Mouse (Mus musculus) heart, adult 9 months (tissue): ENCODE results near the gene Hephl1.
"Not testable (repeated sequence)": the region's sequence is repeated elsewhere in the genome, so short reads cannot be mapped to it uniquely, and the experiment has no call there.

Source experiments
- DNase-seq, 2 experiments: peaks; one replicate each; pipeline ENCODE4 v3.0.0; 2022; ENCODE audit warnings: low spot score in 2 of 2

The Hephl1 gene

DNA sequence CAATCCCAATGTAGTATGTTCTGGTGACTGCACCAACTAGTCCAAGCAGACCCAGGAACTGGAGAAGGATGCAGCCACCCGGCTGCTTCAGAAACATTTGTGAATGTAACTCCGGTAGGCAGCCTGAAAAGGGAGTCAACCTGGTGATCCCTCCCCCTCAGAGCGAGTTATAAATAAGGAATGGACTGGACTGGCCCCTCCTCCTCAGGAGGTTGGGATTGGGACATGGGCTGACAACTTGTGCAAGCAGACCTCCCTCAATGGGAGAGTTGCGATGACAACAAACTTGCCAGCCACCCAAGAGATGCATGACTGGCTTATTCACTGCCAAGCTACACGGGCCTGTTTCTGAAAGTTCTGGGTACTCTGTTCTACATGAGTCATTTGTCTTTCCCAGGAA is at the start of gene Hephl1:
Gene Hephl1, minus strand, starts transcription at position 101 of the 400 bp plus-strand sequence.
- DNase-seq, result no peak

- no peak for DNase-seq
These were observed 37.5 kb upstream of the Hephl1 start for GRCm38 (mm10) chr9:15149246-15149926.

GRCm38 (mm10) chr9:15140546-15140945 is 28.6 kb upstream of the Hephl1 start:
- peak in 1 of 2 experiments; percentile 18 for DNase-seq

DNA sequence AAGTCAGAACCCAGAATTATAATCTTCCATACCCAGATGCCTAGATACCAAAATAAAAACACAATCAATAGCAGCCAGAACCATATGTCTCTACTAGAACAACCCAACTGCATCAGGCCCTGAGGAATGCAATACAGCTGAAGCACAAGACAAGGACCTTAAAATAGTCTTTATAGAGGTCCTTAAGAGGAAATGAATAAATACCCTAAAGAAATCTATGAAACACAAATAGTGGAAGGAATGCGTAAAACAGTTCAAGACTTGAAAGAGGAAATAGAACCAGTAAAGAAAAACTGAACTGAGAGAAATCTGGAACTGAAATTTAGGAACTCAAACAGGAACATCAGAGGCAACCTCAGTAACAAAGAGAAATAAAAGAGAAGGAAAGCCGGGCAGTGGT is 14.0 kb upstream of the Hephl1 start:
- no peak for DNase-seq

DNA sequence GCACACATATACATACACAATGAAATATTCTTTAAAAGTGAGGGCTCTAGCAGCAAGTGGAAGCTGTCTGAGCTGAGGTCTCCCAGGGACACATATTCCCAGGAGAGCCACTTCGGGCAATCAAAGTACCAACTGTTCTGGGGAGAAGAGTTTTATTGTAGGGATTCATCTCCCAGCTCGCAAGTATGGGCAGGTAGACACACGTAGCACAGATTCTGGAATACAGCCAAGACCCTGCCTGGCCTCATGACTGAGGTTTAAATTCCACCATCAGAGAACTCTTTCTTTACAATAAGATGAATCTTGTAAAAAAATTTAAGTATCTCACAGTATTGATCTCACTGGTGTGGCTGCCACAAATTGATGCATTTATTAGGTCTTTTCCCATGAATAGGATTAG is 10.5 kb upstream of the Hephl1 start:
- DNase-seq, result no peak

DNA sequence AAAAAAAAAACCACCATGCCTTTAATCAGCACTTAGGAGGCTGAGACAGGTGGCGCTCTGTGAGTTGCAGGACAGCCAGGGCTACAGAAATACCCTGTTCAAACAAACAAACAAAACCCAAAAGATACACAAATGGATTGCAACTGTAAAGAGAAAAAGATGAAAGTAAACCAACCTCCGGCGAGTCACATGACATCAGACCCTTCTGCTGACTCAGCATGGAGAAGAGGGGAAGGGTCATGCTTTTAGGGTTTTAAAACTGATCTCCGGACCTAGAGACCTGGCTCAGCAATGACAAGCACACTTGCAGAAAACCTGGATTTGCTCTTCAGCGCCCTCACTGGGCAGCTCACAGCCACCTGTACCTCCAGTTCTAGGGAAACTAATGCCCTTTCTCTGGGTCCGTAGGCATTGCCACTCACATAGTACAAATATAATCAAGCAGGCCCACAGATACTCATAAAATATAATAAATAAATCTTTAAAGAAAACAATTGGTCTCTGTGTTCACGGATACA is 9.0 kb upstream of the Hephl1 start:
- DNase-seq, result no peak

DNA sequence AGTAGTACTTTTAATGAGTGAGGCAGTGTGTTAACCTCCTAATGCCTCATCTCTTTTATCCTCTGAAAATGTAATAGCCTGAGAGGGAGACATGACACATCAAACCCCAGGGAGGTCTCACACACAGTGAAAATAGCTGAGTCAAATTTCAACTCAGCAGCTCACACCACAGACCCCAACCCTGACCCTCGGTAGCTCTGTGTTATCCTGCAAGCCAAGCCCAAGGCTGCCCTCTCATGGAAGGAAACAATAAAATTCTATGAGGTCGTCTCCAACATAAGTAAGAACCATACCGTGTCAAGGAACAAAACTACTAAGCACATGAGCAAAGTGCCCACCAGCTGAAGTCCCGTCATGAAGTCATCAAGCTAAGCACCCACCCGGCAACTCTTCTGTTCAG is 8.3 kb upstream of the Hephl1 start:
- no peak for DNase-seq

GRCm38 (mm10) chr9:15119515-15119914 is 7.6 kb upstream of the Hephl1 start:
- no peak for DNase-seq

DNA sequence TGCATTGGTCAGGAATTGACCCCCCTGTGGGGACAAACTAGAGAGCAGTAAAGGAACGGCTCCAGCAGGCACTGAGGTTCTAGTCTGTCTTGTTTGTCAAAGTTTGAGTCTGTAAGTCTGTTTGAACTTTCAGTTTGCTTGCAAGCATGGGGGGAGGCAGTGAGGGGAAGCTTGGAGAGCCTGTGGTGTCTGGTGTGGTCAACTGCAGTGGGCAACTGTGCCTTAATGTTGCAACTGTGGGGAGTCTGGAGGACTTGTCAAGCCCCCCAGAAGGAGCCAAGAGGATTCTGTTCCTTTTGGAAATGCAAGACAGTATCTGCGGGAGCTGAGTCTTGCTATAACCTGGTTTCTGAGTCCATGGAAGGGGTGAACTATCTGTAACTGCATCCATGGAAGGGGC is 4.3 kb upstream of the Hephl1 start:
- DNase-seq, result no peak

- DNase-seq, result no peak
These were observed 2.2 kb upstream of the Hephl1 start for GRCm38 (mm10) chr9:15114102-15114501.

DNA sequence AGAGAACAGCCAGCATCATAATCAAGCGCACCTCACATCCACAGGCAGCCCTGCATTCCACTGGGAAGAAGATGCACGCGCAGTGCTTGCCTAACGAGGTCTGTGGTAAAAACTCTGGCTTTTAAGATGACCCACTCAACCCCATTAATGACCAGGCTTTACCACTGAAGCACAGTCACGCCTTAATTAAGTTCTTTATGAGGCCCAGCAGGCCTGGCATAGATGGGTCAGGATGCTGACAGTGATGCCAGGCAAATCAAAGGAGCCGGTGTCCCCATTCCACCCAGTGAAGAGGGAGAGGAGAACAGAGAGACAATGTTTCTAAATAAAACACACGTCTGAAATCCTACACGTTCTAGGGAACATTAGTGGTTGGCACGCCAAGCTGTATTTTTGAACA is 3.8 kb downstream of the Hephl1 start:
- no peak for DNase-seq

DNA sequence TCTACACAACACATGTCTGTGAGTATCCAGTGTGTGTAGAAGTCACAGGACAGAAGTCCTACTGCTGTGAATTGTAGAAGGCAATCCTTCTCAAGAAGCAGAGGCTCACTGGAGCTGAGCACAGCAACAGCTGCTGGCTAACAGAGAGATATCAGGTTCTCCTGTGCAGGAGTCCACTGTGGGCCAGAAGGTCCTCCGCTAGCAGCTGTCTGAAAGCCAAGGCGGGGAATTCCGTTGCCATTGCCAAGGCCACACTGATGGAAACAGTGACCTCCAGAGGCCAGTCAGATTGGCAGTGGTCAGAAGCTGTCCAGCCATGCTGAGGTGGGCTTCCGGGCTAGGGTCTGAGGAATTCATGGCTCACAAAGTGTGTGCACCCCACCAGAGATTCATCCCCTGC is 6.8 kb downstream of the Hephl1 start:
- DNase-seq, result no peak

GRCm38 (mm10) chr9:15103579-15104300 is 8.2 kb downstream of the Hephl1 start:
- DNase-seq, result no peak

GRCm38 (mm10) chr9:15101531-15102161 is 10.3 kb downstream of the Hephl1 start:
- no peak for DNase-seq

DNA sequence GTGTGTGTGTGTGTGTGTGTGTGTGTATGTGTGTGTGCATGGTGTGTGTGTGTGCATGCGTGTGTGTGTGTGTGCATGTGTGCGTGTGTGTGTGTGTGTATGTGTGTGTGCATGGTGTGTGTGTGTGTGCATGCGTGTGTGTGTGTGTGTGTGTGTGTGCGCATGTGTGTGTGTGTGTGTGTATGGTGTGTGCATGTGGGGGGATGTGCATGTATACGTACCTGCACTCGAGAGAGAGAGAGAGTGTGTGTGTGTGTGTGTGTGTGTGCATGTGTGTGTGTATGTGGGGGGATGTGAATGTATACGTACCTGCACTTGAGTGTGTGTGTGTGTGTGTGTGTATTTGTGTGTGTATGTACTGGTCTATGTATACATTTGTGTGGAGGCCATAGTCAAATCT is 13.5 kb downstream of the Hephl1 start:
- not testable (repeated sequence) for DNase-seq

GRCm38 (mm10) chr9:15097172-15097571 is 14.7 kb downstream of the Hephl1 start:
- DNase-seq, result no peak

DNA sequence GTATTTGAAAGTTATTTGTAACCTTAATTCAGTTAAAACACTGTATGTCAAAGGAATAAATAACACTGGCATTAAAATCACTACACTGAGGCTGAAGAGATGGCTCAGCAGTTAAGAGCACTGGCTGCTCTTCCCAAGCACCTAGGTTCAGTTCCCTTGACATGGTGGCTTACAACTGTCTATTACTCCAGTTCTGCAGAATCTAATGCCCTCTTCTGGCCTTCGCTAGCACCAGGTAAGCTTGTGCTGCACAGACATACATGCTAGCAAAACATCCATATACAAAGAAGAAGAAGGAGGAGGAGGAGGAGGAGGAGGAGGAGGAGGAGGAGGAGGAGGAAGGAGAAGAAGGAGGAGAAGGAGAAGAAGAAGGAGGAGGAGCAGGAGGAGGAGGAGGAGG is 15.7 kb downstream of the Hephl1 start:
- no peak for DNase-seq

DNA sequence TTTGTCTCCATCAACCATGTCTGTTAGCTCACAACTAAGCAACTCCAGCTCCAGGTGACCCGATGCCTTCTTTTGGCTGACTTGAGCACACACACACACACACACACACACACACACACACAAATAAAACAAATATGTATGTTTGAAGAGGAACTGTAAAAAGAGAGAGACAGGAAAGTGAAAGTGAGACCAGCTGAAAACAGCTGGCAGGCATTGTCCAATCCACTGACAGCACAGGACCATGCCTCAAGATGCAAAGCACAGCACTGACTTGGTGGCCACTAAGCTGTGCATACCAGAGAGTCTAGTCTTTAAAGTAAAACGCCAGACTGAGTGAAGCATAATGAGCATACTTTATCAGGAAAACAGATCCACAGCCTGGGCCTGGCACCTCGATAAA is 16.7 kb downstream of the Hephl1 start:
- no peak for DNase-seq

DNA sequence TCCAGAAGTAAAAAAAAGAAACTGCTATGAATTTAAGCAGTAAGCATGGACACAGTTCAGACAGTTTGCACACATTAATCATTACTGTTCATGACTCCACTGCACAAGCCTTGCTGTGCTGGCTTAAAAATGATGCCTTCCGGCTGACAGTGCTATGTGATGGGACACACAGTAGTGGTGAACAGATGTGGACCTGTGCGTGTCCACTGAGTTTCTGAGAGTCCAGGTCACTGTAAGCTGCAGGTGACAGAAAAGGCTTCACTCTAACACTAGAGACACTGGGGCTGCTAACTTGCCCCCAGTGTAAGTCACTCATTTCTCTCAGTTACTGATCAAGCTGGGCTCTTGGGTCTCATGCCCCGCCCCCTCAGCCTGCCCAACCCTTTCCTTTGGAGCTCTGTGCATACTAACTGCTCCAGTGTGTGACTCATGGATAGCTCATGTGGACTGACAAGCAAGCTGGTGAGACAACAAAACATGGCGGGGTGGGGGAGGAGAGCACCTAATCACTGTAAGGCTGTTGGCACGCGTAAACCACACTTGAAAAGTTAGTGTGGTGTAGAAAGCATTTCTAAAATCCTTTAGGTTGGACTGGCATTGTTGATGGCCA is 43.1 kb downstream of the Hephl1 start:
- no peak for DNase-seq

DNA sequence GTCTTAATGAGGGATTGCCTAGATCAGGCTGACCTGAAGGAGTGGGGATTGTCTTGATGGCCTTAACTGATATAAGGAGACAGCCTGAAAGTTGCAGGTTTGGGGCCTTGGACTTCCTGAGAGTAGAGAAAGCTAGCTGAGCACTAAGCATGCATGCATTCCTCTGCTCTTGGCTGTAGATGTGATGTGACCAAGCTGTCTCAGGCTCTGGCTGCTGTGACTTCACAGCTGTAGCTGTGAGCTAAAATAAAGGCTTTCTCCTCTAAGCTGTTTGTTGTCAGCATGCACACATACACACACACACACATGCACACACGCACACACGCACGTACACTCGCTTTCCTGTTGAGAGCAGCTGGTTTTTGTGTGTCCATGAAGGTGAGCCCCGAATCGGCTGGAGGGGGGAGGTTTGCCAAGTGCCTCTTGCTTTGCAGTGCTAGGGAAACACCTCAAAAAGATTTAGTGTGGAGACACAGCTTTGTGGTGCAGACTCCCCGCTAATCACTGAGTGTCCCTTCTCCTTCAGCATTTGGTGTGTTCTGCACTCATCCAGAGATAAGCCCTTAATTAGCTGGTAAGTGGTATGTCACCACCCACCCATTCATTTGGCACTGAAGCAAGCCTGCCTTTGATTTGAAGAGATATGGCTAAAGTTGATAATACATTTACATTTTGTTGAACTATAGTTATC is 43.8 kb downstream of the Hephl1 start:
- no peak for DNase-seq

DNA sequence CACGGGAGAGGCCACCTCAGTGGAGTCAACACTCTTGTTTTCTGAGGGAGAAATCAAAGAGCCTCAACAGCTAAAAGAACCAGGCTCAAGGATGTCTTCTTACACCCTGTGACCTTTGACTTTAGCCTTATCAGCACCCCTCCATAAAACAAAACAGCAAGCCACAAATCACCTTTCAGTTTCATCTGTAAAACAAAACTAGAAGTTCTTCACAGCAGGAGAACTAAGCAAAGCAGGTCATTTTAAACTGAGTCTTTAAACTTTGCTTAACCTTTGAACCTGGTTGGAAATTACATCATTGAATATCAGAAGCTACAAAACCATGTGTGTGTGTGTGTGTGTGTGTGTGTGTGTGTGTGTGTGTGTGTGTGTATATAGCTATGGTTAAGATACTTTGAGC is 47.7 kb downstream of the Hephl1 start:
- DNase-seq, result no peak

DNA sequence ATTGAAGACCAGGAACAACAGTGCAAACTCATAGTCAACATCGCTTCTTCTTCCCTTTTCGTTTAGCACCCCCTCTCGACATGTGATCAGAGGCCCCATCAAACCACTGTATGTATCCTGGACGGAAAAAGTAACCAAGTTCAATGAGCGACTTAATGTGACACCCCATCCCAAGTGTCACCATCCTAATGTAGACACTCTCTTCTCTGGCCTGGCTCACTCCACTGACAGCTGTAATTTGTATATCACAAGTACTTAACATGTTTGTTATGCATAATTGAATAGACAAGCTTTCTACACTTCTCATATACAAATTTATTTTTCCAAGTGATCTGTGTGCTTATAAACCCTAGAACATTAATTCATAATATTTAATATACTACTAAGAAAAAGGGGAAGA is 51.1 kb downstream of the Hephl1 start:
- DNase-seq, result no peak
